Mouse (Mus musculus): ENCODE data around the gene Kctd11. TPM values are rescaled to one million over a fixed set of nuclear protein-coding genes. Genes with fewer than 3 reads are reported as not detected.
"Not testable (repeated sequence)": the region's sequence is repeated elsewhere in the genome, so short reads cannot be mapped to it uniquely, and the experiment has no call there.

Gene Kctd11
- total RNA-seq (2021) = 1 to 10 TPM; 1.2 to 1.3 TPM

DNA sequence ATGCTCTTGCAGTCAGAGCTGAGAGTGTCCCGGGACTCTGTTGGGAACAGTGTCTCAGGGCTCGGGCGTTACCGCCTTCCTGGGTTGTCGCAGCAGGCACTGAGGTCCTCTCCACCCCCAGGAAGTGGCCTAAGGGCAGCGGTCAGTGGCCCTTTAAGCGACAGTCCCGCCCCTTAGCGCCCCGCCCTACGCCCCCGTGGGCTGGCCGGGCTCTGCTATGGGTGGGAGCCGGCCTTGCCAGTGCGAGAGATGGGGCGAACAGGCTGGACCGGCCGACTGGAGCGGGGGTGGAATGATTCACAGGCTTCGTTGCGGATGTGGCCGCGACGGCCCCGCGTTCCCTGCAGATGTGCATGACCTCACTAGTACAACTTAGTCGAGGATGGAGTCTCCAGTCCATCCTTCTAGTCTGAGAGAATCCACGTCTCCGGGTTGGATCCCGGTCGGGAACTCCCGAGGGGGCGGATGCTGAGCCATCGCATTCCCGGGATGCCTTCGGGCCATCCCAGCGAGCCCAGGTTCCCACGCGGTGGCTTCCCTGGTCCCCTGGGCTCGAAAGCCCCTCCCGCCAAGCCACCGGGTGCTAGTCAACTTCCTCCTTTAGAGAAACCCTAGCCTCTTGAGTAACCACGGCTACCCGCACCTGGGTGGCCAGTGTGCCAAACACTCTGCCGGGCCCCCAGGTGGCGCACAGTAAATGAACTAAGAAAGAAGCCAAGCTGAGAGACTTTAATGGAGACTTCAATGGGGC lies at the start of gene Kctd11:
Gene Kctd11 (minus strand): TSS at position 554 of the 751 bp plus-strand sequence.
- DNase-seq (ENCODE audit: extremely low spot score in 1 of 2, low spot score in 1 of 2) = peak; percentile 49 to 56

DNA sequence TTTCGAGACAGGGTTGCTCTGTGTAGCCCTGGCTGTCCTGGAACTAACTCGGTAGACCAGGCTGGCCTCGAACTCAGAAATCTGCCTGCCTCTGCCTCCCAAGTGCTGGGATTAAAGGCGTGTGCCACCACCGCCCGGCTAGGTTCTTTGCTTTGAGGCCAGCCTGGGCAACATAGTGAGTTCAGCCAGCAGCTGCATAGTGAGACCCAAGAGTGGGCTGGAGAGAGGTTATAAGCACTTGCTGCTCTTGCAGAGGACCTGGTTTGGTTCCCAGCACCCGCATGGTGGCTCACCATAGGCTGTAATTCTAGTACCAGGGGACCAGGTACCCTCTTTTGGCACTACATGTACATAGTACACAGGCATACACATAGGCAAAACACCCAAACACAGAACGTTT lies 49.0 kb upstream of the Kctd11 start:
- DNase-seq (ENCODE audit: extremely low spot score in 1 of 2, low spot score in 1 of 2) = not testable (repeated sequence)

DNA sequence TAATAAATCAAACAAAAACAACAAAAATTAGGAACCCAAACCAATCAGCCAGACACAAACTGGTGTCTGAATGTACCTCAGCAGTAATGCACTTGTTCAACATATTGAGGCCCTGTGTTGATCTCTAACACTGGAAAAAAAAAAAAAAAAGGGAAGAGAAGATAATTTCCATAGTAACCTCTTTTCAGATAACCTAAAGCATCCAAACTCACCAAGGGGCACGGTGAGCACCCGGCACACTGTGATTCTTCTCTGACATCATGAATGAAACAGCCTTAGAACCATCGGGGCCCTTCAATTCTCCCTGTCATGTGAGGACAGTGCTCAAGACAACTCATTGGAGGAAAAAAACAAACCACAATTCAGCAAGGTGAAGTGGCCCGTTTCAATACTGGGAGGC lies 48.5 kb upstream of the Kctd11 start:
- no peak for DNase-seq (ENCODE audit: extremely low spot score in 1 of 2, low spot score in 1 of 2)

DNA sequence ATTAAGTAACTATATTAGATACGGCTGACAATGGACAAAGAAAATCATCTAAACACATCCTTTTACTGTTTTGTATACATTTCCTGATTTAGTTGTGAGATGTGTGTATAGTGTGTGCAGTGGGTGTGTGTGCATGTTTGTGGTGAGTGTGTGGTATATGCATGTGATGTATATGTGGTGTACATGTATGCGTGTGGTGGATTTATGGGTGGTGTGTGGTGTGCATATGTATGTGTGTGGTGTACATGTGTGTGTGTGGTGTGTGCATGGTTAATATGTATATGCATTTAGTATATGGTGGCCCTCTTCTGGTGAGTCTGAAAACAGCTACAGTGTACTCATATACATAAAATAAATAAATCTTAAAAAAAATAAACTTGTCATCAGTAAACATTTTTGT lies 46.3 kb upstream of the Kctd11 start:
- DNase-seq (ENCODE audit: extremely low spot score in 1 of 2, low spot score in 1 of 2) = no peak

DNA sequence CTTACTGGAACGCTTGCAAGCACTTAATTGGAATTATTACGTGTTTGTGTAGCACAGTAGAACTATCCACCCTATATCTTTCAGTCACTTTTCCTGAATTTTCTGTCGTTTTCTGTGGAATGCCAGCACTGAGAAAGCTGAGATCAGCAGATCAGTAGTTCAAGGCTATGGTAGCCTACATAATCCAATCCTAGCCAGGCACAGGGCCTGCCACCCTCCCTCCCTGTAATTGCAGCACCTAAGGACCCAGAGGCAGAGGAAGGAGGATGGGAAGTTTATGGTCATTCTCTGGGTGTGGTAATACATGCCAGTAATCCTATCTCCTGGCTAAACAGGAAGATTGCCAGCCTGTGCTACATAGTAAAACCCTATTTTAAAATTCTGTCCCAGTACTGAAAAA lies 41.6 kb upstream of the Kctd11 start:
- no peak for DNase-seq (ENCODE audit: extremely low spot score in 1 of 2, low spot score in 1 of 2)

DNA sequence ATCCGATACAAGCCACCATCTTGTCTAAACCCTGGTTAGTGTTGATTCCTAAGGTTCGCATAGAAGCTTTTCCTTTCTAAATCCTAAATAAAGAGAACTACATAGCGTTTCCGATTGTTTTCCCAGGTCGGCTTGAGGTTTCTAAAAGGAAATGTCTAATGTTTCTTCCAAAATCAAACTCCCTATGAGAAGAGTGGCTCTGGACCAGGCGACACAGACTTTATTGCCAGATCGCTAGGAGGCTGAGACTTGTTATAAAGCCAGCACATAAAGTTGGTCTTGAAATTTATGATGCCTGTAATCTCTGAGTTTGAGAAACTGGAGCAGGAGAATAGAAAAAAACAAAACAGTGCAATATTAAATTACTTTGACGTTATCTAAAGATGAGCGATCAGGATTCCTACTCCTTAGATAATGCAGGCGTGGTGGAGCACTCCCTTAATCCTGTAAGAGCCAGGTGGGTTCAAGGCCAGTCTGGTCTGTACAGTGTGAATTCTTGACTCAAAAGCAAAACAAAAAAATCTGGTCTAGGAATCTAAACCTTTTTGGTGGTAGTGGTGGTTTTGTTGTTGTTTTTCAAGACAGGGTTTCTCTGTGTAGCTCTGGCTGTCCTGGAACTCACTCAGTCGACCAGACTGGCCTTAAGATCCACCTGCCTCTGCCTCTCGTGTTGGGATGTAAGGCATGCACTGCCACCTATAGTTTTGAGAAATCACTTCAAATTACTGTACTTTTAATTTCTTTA lies 41.0 kb upstream of the Kctd11 start:
- no peak for DNase-seq (ENCODE audit: extremely low spot score in 1 of 2, low spot score in 1 of 2)

DNA sequence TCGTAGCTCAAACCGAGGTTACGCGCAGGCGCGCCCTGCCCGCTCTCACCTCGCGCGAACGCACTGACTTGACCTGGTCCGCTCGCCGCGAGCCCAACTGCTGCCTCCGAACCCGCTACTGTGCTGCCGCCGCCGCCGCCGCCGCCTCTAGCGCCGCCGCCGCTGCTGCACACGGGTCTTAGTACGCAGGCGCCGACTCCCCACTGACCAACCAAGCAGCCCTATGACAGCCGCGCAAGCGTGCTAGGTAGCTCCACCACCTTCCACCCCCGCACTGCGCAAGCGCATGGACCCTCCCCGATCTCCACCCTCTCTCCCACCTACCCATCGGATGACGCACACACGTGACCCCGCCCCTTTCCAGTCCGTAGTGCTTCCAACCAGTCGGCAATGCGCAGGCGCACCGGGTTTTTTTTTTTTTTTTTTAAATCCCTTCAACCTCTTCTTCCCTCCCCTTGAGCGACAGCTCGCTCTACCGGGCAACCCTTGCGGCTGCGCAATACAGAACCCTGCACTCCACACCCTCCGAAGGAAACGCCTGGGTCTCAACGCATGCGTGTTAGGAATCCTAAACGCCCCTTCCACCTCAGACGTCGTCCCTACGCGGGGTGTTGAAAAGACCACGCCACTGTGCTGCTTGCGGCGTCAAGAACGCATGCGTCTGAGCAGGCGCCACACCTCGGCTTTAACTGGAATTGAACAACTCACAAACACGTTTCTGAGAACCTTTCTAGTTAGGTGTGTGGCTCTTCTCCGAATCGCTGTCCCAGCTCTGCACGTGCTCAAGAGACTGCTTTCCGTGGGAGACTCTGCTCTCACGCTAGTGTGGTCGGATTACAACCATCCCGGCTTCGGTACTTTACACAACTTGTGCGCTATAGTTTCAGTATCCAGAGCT lies 40.2 kb upstream of the Kctd11 start, which contains the start of gene Eif5a:
Gene Eif5a (minus strand): TSS at position 845 of the 898 bp plus-strand sequence.
- DNase-seq (ENCODE audit: extremely low spot score in 1 of 2, low spot score in 1 of 2) = peak; percentile 99 to 100

DNA sequence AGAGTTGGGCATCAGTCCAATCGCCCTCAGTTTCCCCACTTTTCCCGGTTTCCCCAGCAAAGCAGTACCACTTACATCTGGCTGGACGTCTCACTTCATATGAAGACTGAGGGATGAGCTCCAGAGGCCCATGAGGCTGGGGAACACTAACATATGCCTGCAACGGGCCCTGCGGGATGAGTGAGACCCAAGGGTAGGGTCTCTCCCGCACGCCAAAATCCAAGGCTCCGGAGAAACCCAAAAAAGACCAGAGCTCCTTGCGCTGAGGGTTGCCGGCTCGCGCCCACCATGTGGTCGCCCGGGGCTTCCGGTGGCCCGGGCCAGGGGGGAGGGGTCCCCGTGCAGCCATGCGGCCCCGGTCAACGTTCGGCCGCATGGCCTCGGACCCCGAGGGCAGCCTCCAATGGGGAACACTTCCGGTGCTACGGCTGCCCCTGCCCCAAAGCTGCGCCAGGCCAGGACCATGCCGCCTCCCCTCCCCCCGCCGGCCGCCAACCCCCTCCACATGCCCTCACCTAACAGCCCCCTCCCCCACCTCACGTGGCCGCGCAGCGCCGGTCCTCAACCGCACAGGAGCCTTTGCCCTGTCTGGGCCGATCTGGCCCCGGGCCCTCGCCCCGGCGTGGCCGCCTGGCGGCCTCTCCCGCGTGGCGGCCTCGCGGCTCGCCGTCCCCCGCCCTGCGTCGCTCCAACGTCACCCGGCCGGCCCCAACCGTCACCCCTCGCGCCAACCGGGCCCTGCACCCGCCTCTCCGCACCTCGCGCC lies 39.2 kb upstream of the Kctd11 start:
- DNase-seq (ENCODE audit: extremely low spot score in 1 of 2, low spot score in 1 of 2) = peak in 1 of 2 experiments; percentile 29

DNA sequence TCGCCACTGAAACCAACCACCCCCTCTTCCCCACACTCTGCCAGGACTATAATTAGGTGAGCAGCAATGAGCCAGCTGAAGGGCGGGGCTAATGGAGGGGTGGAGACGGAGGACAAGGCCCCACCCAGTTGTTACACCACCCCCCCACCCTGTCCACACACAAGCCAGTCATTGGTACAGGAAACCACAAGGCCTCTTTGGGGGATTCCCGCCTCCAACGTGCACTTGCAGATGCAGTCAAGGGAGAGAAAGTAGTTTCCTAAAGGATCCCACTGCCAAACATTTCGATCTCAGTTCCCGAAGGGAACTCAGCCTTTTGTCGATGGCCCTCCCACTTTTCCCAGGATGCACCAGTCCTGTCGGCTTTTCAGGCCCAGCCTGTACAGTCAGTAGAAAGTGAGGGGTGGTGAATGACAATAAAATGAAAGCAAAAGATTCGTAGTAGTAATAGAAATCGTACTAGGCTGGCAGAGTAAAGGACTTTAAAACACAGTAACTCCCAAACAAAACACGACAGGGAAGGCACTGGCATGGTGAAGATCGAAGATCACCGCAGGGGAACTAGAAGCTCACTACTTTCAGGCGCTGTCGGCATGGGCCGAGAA lies 38.6 kb upstream of the Kctd11 start:
- DNase-seq (ENCODE audit: extremely low spot score in 1 of 2, low spot score in 1 of 2) = peak in 1 of 2 experiments; percentile 22

DNA sequence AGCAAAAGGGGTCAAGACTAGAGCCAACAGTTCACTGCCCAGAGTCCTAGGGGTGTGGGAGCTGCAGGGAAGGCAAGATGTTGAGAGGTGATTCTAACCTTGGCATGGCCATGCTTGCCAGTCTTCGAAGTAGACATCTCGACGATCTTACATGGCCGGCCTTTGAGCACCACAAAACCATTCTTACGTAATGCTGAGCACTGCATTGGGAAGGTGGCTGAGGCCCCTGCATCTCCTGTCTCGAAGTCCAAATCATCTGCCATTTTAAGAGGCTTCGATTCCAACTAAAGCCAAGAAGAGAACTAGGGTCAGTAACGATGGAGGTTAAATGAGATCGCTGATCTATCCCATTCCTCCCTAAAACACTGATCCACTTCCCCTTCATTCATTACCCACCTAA lies 37.8 kb upstream of the Kctd11 start:
- no peak for DNase-seq (ENCODE audit: extremely low spot score in 1 of 2, low spot score in 1 of 2)

DNA sequence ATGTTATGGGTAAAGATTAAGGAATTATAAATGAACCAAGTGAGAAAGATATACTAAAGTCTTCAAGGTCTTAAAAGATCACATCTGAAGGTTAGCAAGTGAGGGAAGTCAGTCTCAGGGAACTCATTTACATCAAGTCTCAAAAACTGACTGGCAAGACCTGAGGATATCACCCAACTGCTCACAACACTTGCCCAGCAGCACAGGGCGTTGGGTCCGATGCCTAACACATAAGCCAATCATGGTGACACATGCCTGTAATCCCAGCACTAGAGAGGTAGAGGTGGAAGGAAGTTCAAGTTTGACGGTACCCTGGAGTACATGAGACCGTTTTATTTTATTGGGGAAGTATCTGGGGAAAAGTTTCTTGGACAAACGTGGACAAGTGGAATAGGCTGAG lies 36.9 kb upstream of the Kctd11 start:
- DNase-seq (ENCODE audit: extremely low spot score in 1 of 2, low spot score in 1 of 2) = no peak

DNA sequence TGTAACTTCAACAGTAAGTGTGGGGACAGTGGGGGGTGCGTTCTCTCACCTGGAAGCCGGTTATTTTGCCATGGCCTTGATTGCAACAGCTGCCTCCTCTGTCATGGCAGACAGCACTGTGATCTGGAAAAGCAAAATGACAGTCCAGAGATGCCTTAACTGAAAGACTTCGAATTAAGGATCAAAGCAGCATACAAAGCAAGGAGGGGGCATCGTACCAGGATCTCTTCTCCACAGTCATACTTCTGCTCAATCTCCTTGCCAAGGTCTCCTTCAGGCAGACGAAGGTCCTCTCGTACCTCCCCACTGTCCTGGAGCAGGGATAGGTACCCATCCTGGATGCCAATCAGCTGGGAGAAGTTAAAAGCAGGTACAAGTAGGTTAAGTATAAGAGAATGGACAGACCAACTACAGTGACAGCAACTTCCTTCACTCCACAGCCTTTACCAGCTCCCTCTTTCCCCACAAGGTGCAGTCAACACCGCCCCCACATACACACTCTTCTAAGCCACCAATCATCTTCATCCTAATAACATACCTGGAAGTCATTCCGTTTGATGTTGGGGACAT lies 36.3 kb upstream of the Kctd11 start:
- no peak for DNase-seq (ENCODE audit: extremely low spot score in 1 of 2, low spot score in 1 of 2)

DNA sequence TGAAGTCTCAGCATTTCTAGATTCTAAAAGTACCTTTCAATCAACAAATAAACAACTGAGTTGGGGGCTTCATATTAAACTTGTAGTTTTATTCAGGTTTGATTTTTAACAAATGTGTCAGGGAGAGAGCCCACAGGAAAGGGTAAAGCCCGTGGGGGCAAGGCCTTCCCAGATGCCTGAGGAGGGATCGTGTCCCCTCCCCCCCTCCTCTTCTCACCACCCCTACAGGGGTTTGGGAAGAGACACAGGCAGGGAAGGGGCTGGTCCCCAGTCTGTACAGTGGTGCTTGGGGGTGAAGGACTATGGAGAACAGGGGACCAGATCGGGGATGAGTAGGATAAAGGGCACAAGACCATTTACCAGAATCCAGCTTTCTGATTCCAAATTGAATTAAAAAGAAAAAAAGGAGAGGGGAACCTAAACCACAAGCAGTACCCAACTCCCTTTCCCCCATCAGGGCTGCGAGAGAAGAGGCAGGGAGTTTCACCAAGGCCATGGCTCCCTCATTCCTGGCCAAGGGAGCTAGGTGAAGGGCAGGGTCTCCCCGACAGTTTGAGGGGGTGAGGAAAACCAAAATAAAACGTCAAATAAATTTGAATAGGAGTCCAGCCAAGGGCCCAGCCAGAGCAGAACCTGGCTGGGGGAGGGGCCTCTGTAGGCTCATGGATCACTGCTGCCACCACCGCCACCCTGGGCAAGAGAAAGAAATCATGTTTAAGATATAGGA lies 35.6 kb upstream of the Kctd11 start:
- not testable (repeated sequence) for DNase-seq (ENCODE audit: extremely low spot score in 1 of 2, low spot score in 1 of 2)

DNA sequence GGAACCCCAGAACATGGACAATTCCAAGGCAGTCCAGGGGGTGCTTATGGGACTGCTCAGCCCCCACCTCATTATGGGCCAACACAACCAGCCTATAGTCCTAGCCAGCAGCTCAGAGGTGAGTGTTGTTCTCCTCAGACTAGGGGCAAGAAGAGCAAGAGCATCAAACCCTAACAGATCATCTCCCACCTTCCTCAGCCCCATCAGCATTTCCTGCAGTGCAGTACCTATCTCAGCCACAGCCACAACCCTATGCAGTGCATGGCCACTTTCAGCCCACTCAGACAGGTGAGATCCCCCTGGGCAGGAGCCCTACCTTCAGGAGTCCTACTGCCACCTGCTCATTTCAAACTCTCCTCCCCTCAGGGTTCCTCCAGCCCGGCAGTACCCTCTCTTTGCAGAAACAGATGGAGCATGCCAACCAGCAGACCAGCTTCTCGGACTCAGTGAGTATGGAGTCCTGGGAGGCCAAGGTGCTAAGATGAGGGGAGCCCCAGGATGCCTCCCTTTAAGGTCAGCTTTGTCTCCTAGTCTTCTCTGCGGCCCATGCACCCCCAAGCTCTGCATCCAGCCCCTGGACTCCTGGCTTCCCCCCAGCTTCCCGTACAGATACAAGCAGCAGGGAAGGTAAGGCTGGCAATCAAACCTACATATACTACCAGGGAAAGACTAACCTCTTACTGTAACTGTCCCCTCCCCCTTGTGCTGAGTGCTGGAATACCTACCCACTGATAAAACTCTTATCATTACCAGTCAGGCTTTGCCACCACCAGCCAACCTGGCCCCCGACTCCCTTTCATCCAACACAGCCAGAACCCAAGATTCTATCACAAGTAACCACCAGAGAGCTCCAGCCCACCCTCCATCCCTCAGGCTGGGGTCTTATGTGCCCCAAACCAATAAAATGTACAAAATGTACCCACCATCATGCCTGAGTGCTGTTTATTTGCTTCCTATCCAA lies 34.7 kb upstream of the Kctd11 start:
- no peak for DNase-seq (ENCODE audit: extremely low spot score in 1 of 2, low spot score in 1 of 2)

DNA sequence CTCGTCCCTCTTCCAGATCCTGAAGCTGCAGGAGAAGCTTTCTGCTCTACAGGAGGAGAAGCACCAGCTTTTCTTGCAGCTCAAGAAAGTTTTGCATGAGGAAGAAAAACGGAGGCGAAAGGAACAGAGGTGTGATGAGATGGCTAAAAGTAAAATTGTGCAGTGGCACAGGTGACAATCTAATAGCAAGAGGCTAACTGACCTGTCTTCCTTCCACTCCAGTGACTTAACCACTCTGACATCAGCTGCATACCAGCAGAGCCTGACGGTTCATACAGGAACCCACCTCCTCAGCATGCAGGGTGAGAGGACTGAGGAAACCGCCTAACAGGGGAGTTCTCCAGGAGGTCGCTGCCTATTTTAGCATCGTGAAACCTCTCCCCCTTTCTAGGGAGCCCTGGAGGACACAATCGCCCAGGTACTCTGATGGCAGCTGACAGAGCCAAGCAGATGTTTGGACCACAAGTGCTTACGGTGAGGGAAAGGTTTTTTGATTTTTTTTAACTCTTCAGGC lies 33.8 kb upstream of the Kctd11 start:
- DNase-seq (ENCODE audit: extremely low spot score in 1 of 2, low spot score in 1 of 2) = no peak

DNA sequence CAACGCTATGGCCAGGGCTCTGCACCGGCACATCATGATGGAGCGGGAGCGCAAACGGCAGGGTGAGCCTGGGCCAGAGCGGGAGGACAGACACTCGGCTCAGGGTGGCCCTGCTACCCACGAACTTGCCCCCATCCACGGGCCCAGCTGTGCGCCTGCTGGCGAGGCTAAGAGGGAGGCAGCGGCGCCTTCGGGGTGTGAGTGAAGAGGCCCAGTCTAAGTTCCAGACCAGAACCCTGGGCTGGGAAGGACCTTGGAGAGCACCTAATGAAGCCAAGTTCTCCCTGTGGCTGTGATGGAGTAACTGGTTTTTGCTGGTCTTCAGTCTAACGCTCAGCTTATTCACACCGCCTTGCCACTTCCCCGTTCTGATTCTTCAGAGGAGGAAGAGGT lies 33.2 kb upstream of the Kctd11 start:
- DNase-seq (ENCODE audit: extremely low spot score in 1 of 2, low spot score in 1 of 2) = no peak

Measured in layer of hippocampus, postnatal 25 days (tissue).